ENCODE assay signal across 13 mouse cellular contexts in genomic region chr9:21842391-21842790, GRCm38 (mm10). TPM values are rescaled to one million over a fixed set of nuclear protein-coding genes. Genes with fewer than 3 reads are reported as not detected.
DNase-seq lines count a peak whose midpoint lies in the region; ATAC-seq and TF ChIP-seq lines count a peak whose summit lies in the region.
"Had no signal": no experiment of that assay in that cellular context is flagged by ENCODE, and none has a peak within 500 bp of the region (broad histone marks: within the 10 kb centered on the region; RNA-seq: fewer than 3 reads in every experiment).

No protein-coding gene starts in this region.

- no peak for TF ChIP-seq CTCF in liver, postnatal 0 days (IDR thresholded peaks at IDR 0.05; ENCODE audit: low read depth)

- no peaks in the 10 kb centered on the region for H3K9me3 ChIP-seq in liver, postnatal 0 days (ENCODE audit: low read length)
- no peaks in the 10 kb centered on the region for H3K9me3 ChIP-seq in liver, embryonic 12.5 days (replicated peaks)
- no peaks in the 10 kb centered on the region for H3K9me3 ChIP-seq in heart, embryonic 15.5 days (replicated peaks)
- no peaks in the 10 kb centered on the region for H3K9me3 ChIP-seq in stomach, embryonic 14.5 days (ENCODE audit: control insufficient read depth, low read depth, low read length)
- H3K9me3 ChIP-seq: embryonic facial prominence, embryonic 12.5 days; liver, embryonic 15.5 days; neural tube, embryonic 15.5 days had no signal

- 59% methylated on average over 5 of the region's 5 CpGs for WGBS in liver, postnatal 0 days (ENCODE audit: insufficient replicate concordance)
- 51% methylated on average over 5 of the region's 5 CpGs for WGBS in liver, embryonic 12.5 days (ENCODE audit: insufficient replicate concordance)
- 25% methylated on average over 5 of the region's 5 CpGs for WGBS in heart, embryonic 15.5 days
- 45% methylated on average over 5 of the region's 5 CpGs for WGBS in stomach, embryonic 14.5 days

- H3K4me3 ChIP-seq in liver, postnatal 0 days (ENCODE audit: low read depth, low read length) = no peak overlapping the region
- H3K4me3 ChIP-seq in liver, embryonic 12.5 days = no peak overlapping the region
- H3K4me3 ChIP-seq in heart, embryonic 15.5 days = no peak overlapping the region
- no peak overlapping the region for H3K4me3 ChIP-seq in stomach, embryonic 14.5 days (ENCODE audit: low read depth, low read length)
- H3K4me3 ChIP-seq: embryonic facial prominence, embryonic 12.5 days; liver, embryonic 15.5 days; neural tube, embryonic 15.5 days had no signal

- no peak overlapping the region for H3K9ac ChIP-seq in liver, postnatal 0 days (replicated peaks)
- H3K9ac ChIP-seq in liver, embryonic 12.5 days = no peak overlapping the region
- H3K9ac ChIP-seq in heart, embryonic 15.5 days = peak overlapping the region; percentile 16; the same call in 1 of the 2 replicates
- no peak overlapping the region for H3K9ac ChIP-seq in stomach, embryonic 14.5 days (replicated peaks; ENCODE audit: low read depth, low read length)
- H3K9ac ChIP-seq: embryonic facial prominence, embryonic 12.5 days; hindbrain, embryonic 14.5 days; liver, embryonic 15.5 days; neural tube, embryonic 15.5 days had no signal

- H3K27me3 ChIP-seq in liver, postnatal 0 days (ENCODE audit: insufficient read depth, low read length) = no peaks in the 10 kb centered on the region
- H3K27me3 ChIP-seq in liver, embryonic 12.5 days (replicated peaks) = no peaks in the 10 kb centered on the region
- no peaks in the 10 kb centered on the region for H3K27me3 ChIP-seq in heart, embryonic 15.5 days
- no peaks in the 10 kb centered on the region for H3K27me3 ChIP-seq in stomach, embryonic 14.5 days (ENCODE audit: control insufficient read depth, insufficient read depth, low read length)
- H3K27me3 ChIP-seq: CH12.LX; embryonic facial prominence, embryonic 12.5 days; liver, embryonic 15.5 days; neural tube, embryonic 15.5 days had no signal

- no peak for DNase-seq in liver, postnatal 0 days
- DNase-seq in kidney, postnatal 25 days = peak; percentile 56 to 79
- no peak for DNase-seq in adipocyte (ENCODE audit: low spot score)
- no peak for DNase-seq in natural killer cell, adult 2 months (ENCODE audit: low spot score in 2 of 2)

- no peak for TF ChIP-seq EP300 in liver, postnatal 0 days (IDR thresholded peaks at IDR 0.05; ENCODE audit: low read depth)

- H3K4me1 ChIP-seq in liver, postnatal 0 days (ENCODE audit: insufficient read depth) = no peaks in the 10 kb centered on the region; the same call in 1 of the 2 replicates
- H3K4me1 ChIP-seq in liver, embryonic 12.5 days = peaks cover 17% of the 10 kb centered on the region
- peaks cover 32% of the 10 kb centered on the region for H3K4me1 ChIP-seq in heart, embryonic 15.5 days (replicated peaks)
- peaks cover 22% of the 10 kb centered on the region; the same call in 1 of the 2 replicates for H3K4me1 ChIP-seq in stomach, embryonic 14.5 days (ENCODE audit: control insufficient read depth, insufficient read depth, low read length)

- H3K4me2 ChIP-seq in liver, postnatal 0 days (ENCODE audit: low read depth, low read length) = no peak overlapping the region
- no peak overlapping the region for H3K4me2 ChIP-seq in liver, embryonic 12.5 days
- no peak overlapping the region for H3K4me2 ChIP-seq in heart, embryonic 15.5 days
- H3K4me2 ChIP-seq in stomach, embryonic 14.5 days (replicated peaks; ENCODE audit: low read depth, low read length) = no peak overlapping the region
- H3K4me2 ChIP-seq: embryonic facial prominence, embryonic 12.5 days; hindbrain, embryonic 14.5 days; liver, embryonic 15.5 days; neural tube, embryonic 15.5 days had no signal

- no peak for ATAC-seq in liver, postnatal 0 days
- no peak for ATAC-seq in liver, embryonic 12.5 days
- peak; percentile 45; the same call in 1 of the 2 replicates for ATAC-seq in heart, embryonic 15.5 days (replicated peaks; ENCODE audit: insufficient number of reproducible peaks, insufficient read depth, low FRiP score, low read depth)
- no peak for ATAC-seq in stomach, embryonic 14.5 days (ENCODE audit: insufficient number of reproducible peaks, insufficient read depth, low FRiP score, low read depth)
- ATAC-seq in granulocyte monocyte progenitor cell, adult 5-6 weeks (replicated peaks; ENCODE audit: poor library complexity, severe bottlenecking) = no peak

- H3K36me3 ChIP-seq in liver, postnatal 0 days (replicated peaks; ENCODE audit: insufficient read depth, low read length) = no peaks in the 10 kb centered on the region
- peaks cover 21% of the 10 kb centered on the region for H3K36me3 ChIP-seq in liver, embryonic 12.5 days
- peaks cover 22% of the 10 kb centered on the region for H3K36me3 ChIP-seq in heart, embryonic 15.5 days
- H3K36me3 ChIP-seq in stomach, embryonic 14.5 days (ENCODE audit: control insufficient read depth, insufficient read depth, low read length) = peaks cover 40% of the 10 kb centered on the region
- H3K36me3 ChIP-seq: neural tube, embryonic 15.5 days had no signal

- H3K27ac ChIP-seq in liver, postnatal 0 days (ENCODE audit: low read depth) = 0 out of 2 replicates have a peak overlapping the region, but pooled peaks have one; percentile 44
- H3K27ac ChIP-seq in liver, embryonic 12.5 days = no peak overlapping the region
- H3K27ac ChIP-seq in heart, embryonic 15.5 days = peak overlapping the region; percentile 79
- peak overlapping the region; percentile 58; the same call in 1 of the 2 replicates for H3K27ac ChIP-seq in stomach, embryonic 14.5 days (ENCODE audit: low read length)
- H3K27ac ChIP-seq: embryonic facial prominence, embryonic 12.5 days; hindbrain, embryonic 14.5 days; liver, embryonic 15.5 days; neural tube, embryonic 15.5 days had no signal

RNA-seq across cellular contexts. Expression of gene Angptl8, which starts 7.1 kb away (rescaled TPM):
- 74.6 and 75.7 TPM in 2 replicates for polyA plus RNA-seq in liver, postnatal 0 days (2015; fragmentation: Nextera tagmentation; extraction: Ambion mirVana)
- polyA plus RNA-seq in liver, embryonic 12.5 days (2016; fragmentation: Nextera tagmentation; extraction: Ambion mirVana) = 13.4 and 14.1 TPM in 2 replicates
- 1.2 and 2.1 TPM in 2 replicates for polyA plus RNA-seq in heart, embryonic 15.5 days (2015; fragmentation: Nextera tagmentation; extraction: Ambion mirVana)
- 2.8 and 2.9 TPM in 2 replicates for polyA plus RNA-seq in stomach, embryonic 14.5 days (2014; fragmentation: Nextera tagmentation; extraction: Ambion mirVana)
- 1.5 and 3.0 TPM in 2 replicates for total RNA-seq in granulocyte monocyte progenitor cell, adult 5-6 weeks (2014; fragmentation: Nextera tagmentation)
- 1.4 TPM in 1 of 2 replicates, not detected in the other for total RNA-seq in granulocyte monocyte progenitor cell, adult 5-6 weeks (2017)
- total RNA-seq: CH12.LX had no signal

RNA-seq across cellular contexts. Expression of gene Dock6, which starts 10.0 kb away (rescaled TPM):
- 3.6 and 4.1 TPM in 2 replicates for polyA plus RNA-seq in liver, postnatal 0 days (2015; fragmentation: Nextera tagmentation; extraction: Ambion mirVana)
- polyA plus RNA-seq in liver, embryonic 12.5 days (2016; fragmentation: Nextera tagmentation; extraction: Ambion mirVana) = 8.4 and 8.7 TPM in 2 replicates
- 38.3 and 54.7 TPM in 2 replicates for polyA plus RNA-seq in heart, embryonic 15.5 days (2015; fragmentation: Nextera tagmentation; extraction: Ambion mirVana)
- 39.8 and 45.1 TPM in 2 replicates for polyA plus RNA-seq in stomach, embryonic 14.5 days (2014; fragmentation: Nextera tagmentation; extraction: Ambion mirVana)
- 4.2 TPM in 2 replicates for total RNA-seq in granulocyte monocyte progenitor cell, adult 5-6 weeks (2014; fragmentation: Nextera tagmentation)
- 0.52 and 5.6 TPM in 2 replicates for total RNA-seq in granulocyte monocyte progenitor cell, adult 5-6 weeks (2017)

RNA-seq across cellular contexts. Expression of gene Kank2, which starts 43.8 kb away (rescaled TPM):
- 2.8 and 3.7 TPM in 2 replicates for polyA plus RNA-seq in liver, postnatal 0 days (2015; fragmentation: Nextera tagmentation; extraction: Ambion mirVana)
- 5.0 and 5.5 TPM in 2 replicates for polyA plus RNA-seq in liver, embryonic 12.5 days (2016; fragmentation: Nextera tagmentation; extraction: Ambion mirVana)
- 20.0 and 26.3 TPM in 2 replicates for polyA plus RNA-seq in heart, embryonic 15.5 days (2015; fragmentation: Nextera tagmentation; extraction: Ambion mirVana)
- polyA plus RNA-seq in stomach, embryonic 14.5 days (2014; fragmentation: Nextera tagmentation; extraction: Ambion mirVana) = 10.3 and 10.4 TPM in 2 replicates
- total RNA-seq in granulocyte monocyte progenitor cell, adult 5-6 weeks (2014; fragmentation: Nextera tagmentation) = 1.5 and 2.1 TPM in 2 replicates
- 0.78 and 1.6 TPM in 2 replicates for total RNA-seq in granulocyte monocyte progenitor cell, adult 5-6 weeks (2017)

Comparison
In these comparisons a context has a peak if more than half of its experiments do, and no peak if none do; other contexts are left out.
1. DNase-seq: peak in kidney, postnatal 25 days (2 of 2); none in liver, postnatal 0 days (single experiment), adipocyte (single experiment) and natural killer cell, adult 2 months (0 of 2).